Mouse (Mus musculus) lung, adult 18-20 months (tissue): ENCODE measurements around the gene Rtl6.

Experiments
- DNase-seq, 2 experiments: peaks; one replicate each; pipeline ENCODE4 v3.0.0; 2022; ENCODE audit warnings: mixed read lengths in 2 of 2

Gene Rtl6

GRCm38 (mm10) chr15:84557189-84557921 is at the start of gene Rtl6:
Gene Rtl6 (minus strand): TSS chr15:84557823.
- peak; percentile 84 to 89 for DNase-seq

GRCm38 (mm10) chr15:84603267-84603963 is 45.8 kb upstream of the Rtl6 start:
- no peak for DNase-seq

DNA sequence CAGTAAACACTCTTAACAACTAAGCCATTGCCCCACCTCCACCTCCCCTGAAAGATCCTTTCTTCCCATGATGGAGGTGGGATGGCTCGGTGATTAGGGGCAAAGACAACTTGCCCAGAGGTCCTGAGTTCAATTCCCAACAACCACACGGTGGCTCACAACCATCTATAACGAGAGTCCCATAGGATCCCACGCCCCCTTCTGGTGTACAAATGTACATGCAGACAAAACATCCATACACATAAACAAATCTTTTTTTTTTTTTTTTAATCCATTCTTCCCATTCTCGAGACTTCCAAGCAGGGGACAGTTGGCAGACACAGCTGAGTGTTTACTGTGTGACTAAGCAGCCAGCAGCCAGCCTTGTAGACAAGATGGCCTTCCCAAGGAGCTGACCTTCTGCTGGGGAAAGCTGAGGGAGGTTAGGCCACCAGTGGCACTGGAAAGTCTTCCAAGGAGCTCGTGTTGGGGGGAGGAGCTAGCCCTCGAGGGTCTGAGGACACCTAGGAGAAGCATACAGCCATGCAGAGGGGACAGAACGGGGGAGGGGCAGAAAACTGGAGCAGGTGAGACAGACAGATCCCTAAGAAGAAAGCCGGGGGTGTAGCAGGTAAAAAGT is 43.5 kb upstream of the Rtl6 start:
- DNase-seq, result no peak

GRCm38 (mm10) chr15:84598911-84599310 is 41.3 kb upstream of the Rtl6 start:
- DNase-seq, result no peak

GRCm38 (mm10) chr15:84597816-84598215 is 40.2 kb upstream of the Rtl6 start:
- DNase-seq, result no peak

- DNase-seq, result no peak
Observed at GRCm38 (mm10) chr15:84597021-84597420, 39.4 kb upstream of the Rtl6 start.

DNA sequence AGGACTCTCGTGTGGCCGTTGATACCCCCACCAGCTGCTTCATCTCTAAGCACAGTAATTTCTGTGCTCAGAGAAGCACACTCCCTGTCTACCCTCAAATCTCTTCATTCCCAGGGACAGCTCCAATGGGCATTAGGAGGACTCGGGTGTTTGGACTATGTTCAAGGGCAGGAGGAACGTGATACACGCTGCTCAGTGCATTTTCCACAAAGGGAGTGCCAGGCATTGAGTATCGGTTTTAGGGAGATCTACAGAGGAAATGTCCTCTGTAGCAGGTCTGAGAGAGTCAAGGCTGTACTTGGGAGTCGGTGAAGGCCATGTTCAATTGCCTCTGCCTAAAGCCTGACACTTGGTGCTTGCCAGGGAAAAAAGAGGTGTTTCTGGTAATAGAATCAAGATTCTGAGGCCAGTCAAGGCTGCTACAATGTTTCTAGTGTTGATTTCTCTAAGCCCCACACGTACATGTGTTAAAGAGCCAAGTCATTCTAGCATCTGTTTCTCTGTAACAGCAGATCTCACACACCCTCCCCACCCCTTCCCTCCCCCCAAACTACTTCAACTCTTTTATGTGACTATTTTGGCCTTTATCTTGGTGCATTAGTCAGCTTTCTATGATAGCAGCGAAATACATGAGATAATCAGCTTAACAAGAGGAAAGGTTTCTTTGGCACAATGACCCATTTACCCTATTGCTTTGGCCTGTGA is 37.8 kb upstream of the Rtl6 start:
- DNase-seq, result no peak

GRCm38 (mm10) chr15:84593514-84593913 is 35.9 kb upstream of the Rtl6 start:
- DNase-seq, result no peak

- no peak for DNase-seq
Observed at GRCm38 (mm10) chr15:84592240-84592639, 34.6 kb upstream of the Rtl6 start.

GRCm38 (mm10) chr15:84591573-84592139 is 34.0 kb upstream of the Rtl6 start:
- DNase-seq, result no peak

GRCm38 (mm10) chr15:84588371-84588821 is 30.8 kb upstream of the Rtl6 start:
- DNase-seq, result no peak

DNA sequence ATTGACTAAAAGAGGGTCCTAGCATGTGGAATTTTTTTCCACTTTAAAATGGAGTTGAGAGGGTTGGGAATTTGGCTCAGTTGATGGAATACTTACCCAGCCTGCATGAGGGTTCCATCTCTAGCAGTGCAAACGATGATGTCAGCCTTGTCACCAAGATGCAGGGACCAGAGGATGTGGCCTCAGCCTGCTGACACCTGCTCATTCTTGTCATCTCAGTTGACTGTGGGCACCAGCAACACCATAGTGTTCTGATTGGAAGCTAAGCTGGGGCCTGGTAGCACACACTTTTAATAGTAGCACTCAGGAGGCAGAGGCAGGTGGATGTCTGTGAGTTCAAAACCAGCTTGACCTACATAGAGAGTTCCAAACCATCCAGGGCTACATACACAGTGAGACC is 21.0 kb upstream of the Rtl6 start:
- DNase-seq, result no peak

DNA sequence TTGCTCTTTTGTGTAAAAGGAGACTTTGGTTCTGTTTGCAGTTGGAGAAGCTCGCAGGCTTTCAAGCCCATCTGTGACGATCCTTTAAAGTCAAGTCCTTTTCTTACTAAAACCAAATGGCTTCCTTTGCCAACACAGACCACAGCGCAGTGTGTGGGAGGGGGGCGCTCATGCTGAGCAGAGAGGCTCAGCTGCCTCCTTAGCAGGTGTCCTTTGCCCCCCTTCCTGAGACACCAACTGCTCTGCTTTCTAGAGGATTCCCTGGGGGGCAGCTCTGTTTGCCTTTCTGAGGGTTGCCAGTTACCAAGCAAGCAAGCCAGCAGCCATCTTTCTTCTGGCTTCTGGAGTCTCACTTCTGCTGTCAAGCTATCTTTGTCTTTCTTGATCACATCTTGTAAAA is 19.4 kb upstream of the Rtl6 start:
- no peak for DNase-seq

DNA sequence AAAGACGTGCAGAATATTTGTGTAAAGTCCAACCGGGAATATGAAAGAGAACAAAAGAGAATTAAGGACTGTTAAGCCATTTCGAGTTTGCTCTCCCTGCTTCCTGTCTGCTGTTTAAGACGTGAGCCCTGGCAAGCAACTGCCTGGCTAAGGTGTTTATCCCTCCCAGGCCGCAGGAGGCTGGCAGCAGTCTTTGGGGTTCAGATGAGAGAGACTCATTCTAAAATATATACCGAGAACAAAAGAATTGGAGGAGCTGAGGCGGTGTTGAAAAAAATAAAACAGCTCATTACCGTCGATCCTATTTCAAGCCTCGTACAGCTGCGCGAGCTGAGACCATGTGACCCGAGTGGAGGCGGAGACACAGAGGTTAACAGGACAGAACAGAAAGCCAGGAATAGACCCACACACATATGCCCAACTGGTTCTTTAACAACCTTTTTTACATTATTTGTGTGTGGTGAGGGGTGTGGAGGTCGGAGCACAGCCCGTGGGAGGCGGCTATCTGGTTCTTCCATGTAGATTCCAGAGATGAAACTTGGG is 9.0 kb upstream of the Rtl6 start:
- no peak for DNase-seq

DNA sequence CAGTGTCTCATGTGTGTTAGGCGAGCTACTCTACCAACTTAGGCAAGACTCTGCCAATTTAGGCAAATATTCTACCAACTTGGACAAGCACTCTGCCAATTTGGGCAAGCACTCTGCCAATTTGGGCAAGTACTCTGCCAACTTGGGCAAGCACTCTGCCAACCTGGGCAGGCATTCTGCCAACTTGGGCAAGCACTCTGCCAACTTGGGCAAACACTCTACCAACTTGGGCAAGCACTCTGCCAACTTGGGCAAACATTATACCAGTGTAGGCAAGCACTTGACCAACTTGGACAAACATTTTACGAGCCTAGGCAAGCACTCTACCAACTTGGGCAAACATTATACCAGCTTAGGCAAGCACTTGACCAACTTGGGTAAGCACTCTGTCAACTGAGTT is 3.9 kb upstream of the Rtl6 start:
- DNase-seq, result peak in 1 of 2 experiments; percentile 8

DNA sequence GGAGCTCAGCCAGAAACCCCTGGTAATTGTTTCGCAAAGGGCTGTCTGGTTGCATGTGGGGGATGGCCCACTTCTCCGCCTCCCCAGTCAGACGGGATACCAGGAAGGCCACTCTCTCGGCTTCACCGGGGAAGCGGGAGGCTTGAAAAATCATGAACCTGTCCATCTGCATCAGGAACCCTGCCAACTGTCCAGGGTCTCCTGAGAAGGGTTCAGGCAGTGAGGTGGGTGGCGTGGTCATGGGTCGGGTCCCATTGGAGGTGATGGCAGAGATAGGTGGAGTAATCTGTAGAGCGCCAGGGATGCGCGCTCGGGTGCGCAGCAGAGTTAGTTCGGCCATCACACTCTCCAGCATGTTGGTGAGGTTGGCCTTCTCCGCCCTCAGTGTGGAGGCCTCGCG is 949 bp downstream of the Rtl6 start:
- DNase-seq, result no peak

- no peak for DNase-seq
Observed at GRCm38 (mm10) chr15:84551065-84551464, 6.6 kb downstream of the Rtl6 start.

DNA sequence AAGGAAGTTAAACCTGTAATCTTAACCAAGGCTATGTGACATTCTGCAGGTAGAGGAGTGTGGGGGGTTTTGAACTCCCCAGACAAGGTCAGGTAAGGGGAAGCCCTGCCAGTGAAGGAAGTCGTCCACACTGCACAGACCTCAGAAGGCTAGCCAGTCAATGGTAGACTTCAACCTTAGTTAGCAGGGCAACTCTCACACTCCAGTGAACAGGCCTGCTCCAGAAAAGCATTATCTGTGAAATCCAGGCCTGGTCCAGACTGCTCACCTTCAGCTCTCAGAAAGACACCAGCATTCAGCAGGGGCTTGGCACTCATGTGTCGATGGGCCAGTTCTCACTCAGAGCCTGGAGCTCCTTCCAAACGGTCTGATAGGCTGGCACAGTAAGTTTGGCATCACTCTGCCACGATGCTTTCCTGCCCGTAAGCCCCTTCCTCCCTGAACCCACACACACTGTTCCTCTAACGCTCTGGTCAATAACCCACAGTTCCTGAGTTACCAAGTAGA is 8.3 kb downstream of the Rtl6 start:
- DNase-seq, result no peak

DNA sequence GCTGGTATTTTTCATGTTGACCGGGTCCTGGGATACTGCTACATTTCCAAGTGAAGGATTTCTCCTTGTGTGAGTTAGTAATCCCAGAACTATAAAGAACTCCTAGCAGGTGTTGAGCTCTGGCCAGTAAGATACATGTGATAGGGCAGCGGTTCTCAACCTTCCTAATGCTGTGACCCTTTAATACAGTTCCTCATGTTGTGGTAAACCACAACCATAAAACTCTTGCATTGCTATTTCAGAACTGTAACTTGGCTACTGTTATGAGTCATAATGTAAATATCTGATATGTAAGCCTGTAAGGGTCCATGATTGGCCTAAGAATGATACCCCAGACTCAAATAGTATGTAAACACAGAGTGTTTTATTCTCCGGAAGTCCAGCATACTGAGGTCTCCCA is 11.6 kb downstream of the Rtl6 start:
- no peak for DNase-seq

DNA sequence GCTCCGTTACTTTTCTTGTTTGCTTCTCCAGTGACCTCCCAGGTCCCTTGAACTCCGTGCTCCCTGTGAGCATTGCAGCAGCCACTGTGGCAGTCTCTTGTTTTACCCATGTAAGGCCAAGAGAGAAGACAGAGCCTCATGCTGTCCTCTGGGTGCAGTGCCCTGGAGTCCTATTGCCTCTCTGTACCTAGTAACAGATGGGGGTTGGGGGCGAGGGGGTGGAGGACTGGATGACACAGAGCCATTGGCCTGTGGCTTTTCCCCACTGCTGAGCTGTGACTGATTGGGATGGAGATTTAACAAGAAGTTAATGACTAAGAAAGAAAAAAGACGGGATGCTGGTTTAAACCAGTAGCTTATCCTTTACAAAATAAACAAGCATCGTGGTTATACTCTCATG is 16.4 kb downstream of the Rtl6 start:
- no peak for DNase-seq

GRCm38 (mm10) chr15:84538974-84539588 is 18.5 kb downstream of the Rtl6 start:
- no peak for DNase-seq

DNA sequence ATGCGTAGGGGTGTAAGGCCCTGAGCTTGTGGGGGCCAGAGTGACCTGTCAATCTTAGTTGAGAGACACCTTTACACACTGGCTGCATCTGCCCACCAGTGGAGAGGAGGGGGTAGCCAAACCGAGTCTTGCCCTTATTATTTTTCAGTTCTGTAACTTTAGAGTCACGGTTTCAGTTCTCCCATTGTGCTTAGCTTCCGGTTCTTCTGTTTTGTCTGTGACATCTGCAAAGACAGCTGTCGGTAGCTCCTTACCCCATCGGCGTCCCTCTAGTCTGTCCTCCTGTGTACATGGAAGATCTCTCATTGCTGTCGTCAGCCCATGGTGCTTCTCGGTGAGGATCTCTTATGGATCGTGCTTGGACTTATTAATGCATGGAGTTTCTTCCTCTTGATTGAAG is 20.5 kb downstream of the Rtl6 start:
- DNase-seq, result no peak
